Mouse (Mus musculus): ENCODE data around the gene Pigv.
A peak's percentile ranks its signal among the peaks of the same experiment; 100 is the strongest.
"Not testable (repeated sequence)": the region's sequence is repeated elsewhere in the genome, so short reads cannot be mapped to it uniquely, and the experiment has no call there.

The Pigv gene

DNA sequence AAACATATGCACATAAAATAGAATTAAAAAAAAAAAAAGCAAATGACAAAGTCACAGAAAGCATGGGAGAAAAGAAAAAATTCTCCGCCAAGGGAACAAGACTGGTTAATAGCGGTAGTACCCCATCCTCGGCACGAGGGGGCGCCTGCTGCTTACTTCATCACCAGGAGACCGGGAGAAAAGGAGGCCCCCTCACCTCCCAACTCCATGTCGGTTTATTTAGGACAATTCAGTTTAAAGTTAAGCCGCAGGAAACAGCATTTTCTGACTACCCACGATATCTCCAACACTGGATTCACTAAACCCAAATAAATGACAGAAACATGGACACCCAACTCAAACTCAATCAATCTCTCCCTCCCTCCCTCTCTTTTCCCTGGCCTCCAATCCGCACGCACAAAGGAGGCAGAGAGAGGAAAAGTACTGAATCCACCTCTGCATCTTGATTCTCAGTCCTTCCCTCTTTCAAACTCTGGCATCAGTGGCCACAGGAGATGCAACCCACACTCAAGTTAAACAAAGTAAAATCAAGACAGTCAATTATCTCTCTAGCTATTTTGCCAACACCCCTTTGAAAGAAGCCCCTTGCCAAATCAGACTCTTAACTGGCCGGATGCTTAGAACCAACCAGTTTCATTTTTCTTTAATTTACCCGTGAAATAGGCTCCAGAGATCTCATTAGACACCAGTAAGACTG is 1.1 kb downstream of the Pigv start:
- peak; percentile 85 for DNase-seq

DNA sequence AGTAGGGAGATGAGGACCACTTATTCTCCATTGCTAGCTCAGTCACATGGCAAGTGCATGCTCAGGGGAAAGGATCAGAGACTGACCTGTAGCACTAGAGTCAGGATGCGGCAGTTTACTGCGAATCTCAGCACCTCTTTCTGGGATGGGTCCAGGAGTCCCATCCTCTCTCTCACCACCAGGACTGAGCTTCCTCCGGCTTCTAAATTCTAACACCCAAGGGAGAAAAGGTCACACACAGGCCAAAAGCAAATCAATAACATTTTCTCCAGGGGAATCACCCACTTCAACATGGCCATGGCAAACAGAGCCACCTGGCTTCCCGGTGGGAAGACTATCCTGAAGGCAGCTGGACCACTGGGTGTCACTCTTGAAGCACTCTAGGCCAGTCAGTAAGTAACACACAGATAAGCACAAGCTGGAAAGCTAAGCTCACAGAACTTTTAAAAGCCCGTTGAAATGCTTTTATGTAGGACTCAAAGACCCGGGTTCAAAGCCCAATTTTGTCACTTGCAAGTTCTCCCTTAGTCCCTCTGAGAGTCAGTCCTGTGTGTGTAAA is 2.7 kb downstream of the Pigv start:
- DNase-seq, result no peak

DNA sequence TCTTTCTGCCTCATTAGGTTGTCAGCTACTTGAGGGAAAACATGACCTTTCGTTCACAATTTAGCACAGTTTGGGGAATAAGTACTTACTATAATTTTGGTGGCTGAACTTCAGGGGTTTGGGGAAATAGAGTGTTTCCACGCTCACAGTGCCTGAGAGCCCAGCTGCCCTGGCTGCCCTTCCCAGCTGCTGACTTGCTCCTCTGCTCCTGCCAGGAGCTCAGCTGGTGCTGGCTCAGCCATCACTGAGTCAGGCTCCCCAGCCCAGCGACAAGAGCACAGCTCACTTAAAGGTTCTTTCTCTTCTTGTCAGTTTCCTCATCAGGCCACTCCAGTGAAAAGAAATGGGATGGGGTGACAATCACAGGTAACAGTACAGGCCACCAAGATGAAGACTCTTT is 3.9 kb downstream of the Pigv start:
- DNase-seq, result no peak

DNA sequence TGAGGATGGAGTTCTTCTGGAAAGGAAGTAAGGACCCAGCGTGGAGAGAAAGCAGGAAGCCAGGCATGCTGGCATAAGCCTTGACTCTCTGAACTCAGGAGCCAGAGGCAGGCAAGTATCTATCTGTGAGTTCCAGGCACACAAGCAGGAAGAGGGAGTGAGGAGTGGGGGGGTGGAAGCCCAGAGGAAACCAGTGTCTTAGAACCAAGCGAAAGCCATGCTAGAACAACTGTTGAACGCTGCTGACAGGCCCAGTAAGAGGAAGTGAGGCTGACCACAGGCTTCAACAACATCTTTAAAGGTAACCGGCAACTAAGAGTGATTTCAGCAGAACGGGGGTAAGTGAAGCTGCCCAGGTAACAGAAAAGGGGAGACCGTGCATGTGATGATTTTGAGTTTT is 6.2 kb downstream of the Pigv start:
- peak; percentile 21 for DNase-seq

DNA sequence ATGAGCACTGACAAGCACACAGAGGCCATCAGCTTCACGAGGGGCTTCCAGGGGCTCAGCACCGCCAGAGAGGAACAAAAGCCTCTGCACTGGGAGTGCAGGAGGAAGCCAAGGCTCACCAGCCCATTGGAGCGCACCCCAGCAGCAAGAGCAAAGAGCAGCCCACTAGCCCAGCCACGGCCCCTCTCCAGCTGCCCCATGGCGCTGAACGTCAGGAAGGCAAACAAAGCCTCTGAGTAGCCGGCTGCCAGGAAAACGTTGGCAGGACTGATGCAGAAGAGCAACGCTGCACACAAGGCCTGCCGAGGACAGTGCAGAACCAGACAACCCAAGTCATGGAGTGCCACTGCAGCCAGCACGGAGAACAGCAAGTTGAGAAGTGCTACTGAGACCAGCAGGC is 7.3 kb downstream of the Pigv start:
- no peak for DNase-seq

DNA sequence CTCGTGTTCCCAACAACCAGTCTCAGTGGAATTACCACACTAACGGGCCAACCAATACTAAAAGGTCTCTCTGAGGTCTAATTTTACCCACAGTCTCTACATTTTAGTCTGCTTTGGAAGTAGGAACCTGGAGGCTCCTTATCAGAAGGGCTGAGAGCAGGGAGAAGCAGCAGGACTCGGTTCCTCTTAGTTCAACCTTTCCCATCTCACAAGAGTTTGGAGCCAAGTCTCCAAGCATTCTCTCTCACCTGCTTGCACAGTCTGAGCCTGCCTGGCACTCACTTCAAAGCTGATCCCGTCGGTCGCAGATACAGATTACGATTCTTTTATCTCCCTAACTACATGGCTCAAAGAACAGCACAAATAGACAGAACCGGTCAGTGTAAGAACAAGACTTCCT is 9.5 kb downstream of the Pigv start:
- no peak for DNase-seq

DNA sequence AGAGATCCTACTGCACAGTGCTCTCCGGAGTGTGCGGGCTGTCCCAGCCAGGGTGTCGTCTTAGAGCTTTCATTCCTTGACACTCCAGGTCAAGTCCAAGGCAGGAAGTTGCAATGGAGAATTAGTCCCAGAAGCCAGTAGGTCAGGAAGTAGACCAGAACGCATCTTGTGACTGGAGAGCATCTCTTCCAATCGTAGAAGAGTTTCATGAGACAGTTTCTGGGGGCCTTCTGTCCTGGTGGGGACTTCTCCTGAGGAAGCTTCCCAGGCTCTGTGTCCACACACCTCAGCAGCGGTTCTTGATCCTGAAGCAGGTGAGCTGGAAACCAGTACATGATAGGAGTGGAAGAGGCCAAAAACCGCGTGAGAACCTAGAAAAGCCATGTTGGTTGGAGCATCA is 10.0 kb downstream of the Pigv start:
- no peak for DNase-seq

DNA sequence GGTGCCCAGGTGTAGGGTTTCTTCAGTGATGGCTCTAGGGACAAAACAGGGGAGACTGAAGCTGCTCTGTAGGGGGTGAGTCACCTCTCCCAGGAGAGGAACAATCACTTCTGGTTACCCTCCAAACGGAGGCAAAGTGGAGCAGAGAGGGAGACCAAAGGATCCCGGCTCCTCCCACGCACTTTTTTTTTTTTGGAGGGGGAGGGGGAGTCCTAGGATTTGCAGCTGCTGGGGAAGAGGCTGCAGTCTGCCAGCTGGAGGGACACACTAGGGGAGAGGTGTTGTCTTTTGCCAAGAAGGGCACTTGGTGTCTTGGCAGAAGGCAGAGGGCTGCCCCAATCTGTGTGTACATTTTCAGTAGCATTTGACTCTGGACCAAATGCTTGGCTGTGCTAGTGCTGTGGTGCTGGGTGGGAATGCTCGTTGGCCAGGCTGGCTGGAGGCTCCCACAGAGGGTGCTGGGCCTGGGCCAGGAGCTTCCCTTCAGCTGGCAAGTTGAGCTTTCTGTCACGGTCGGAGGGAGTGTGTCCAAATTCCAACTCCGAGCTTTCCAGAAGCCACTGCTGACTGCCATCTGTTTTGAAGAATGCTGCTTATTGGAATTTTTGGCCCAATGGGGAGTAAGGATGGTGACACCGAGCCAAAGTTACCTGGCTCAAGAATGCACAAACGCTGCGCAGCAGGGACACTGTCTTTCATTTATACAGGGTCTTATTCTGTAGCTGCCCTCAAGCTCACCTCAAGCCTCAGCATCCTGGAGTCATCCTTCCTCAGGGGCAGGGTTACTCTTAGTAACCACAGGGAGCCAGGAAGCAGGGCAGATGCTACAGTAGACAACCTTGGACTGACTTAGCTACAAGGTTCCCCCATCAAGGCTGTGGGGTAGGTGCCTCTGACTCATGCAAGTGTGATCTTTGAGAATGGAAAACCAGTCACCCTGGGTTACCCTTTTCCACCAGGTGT is 12.0 kb downstream of the Pigv start:
- no peak for DNase-seq

DNA sequence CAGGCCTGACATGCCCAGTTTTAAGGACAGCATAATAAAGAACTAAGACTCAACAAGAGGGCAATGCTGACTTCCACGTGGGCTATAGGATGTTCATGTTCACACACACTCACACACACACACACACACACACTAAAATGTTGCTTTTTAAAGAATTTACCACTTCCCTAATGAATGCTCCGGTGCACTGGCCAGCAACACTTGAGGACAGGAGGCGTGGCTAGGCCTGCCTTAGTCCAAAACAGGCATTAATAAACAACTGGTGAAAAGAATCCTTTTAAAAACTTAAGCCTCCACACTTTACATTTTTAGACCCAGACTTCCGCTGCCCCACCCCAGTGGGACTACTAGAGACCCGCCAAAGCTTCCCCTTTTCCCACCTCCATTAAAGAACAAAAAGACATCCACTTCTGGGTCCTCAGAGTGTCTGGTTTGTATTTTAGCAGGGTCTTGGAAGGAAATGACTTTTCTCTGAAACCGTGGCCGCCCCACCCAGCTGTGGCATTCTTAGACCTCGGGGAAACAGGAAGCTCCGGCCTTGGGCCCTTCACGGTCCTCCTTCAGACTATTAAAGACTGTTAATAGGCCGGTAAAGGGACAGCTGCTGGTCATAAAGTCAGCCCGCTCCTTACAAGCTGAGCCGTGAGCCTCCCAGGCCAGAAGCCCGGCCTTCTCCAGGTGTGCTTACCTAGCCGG is 12.8 kb downstream of the Pigv start:
- DNase-seq, result no peak

DNA sequence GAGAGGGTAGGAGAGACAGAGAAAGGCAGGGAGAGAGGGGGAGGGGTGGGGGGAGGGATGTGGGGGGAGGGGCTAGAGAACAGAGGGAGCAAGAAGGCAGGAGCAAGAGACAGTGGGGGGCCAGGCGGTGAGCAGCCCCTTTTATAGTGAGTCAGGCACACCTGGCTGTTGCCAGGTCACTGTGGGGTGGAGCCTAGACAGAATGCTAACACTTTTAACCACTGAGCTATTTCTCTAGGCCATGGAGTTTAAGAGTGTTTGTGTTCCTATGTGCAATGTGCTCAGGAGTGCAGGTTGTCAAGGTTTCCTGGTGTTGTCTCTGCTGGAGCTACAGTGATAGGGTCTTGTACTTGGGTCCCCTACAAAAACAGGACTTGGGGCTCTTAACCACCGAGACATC is 13.7 kb downstream of the Pigv start:
- DNase-seq, result no peak

DNA sequence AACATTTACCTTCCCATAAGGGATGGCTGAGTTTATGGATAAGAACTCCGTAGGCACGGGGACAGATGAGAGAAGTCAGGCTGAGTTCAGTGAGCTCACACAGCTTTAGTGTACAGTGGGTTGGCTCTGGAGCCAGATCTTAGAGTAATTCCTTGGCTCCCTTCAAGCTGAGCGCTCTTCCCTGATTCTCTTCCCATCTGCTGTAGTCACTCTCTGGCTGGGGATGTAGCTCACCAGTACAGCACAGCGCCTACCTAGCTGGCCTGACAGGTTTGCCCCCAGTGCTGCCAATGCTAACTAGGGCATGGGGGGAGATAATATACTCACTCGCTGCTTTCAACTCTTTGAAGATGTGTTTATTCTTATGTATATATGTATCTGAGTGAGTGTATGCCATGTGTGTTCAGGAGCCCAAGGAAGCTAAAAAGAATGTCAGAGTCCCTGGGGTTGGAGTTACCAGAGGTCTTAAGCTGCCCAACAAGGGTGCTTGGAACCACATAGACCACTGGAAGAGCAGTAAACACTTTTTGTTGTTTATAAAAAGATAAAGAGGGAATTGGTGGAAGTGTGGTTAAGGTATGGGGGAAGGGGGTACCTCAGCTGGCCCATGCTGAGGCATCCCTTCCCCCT is 14.5 kb downstream of the Pigv start:
- DNase-seq, result no peak

DNA sequence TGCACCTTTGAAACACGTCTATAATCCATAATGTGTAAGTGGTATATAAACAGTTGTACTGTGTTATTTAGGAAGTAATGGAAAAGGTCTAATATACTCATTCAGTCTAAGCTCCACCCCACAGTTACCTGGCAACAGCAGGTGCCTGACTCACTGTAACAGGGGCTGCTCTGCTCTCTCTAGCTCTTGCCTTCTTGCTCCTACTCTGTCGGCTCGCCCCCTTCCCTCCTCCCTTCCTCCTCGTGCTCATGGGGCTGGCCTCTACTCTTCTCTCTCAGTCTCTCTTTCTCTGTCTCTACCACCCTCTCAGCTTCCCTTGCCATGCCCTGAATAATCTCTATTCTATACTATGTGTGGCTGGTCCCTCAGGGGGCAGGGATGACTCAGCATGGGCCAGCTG is 15.4 kb downstream of the Pigv start:
- DNase-seq, result no peak

DNA sequence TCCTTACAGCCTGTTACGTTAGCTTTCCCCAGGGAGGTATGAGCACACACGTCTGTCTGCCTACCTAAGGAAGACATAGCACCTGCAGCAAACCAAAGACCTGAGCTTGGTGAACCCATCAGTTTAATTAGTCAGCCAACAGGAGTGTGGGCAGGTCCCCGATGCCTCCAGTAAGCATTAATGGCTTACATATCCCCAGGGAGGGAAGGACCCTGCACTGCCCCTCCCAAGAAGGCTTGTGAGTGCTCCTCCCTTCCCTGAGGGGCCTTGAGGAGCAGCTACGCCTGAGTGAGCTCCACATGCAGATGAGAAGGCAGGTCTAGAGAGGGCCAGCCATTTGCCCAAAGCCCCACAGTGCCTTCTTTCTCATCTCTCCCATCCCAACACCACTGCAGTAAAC is 16.2 kb downstream of the Pigv start:
- DNase-seq, result no peak

DNA sequence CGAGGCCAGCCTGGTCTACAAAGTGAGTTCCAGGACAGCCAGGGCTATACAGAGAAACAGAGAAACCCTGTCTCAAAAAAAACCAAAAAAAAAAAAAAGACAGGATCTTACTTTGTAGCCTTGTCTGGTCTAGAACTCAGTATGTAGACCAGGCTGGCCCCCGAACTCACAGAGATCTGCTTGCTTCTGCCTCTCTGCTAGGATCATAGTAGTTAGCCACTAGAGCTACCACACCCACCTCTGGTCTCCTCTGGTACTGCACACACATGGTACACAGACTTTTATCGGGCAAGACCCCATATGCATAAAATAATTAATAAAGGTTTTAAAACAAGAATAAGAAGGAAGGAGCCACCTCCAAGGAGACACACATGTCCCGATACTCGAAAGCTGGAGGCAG is 18.4 kb downstream of the Pigv start:
- not testable (repeated sequence) for DNase-seq

DNA sequence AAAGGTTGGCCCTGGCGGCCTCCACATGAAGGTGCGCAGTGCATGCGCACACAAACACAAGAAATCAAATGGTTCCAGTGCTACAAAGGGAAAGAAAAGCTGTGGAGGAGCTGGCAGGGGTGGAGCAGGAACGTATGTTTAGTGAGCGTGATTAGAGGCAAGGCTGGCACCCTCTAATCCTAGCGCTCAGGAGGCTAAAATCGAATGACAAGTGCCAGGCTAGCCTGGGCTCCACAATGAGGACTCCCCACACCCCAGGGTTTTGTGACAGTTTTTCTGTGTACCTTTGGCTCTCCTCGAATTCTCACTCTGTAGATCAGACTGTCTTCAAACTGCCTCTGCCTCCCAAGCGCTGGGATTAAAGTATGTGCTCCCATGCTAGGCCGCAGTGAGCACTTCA is 19.7 kb downstream of the Pigv start:
- DNase-seq, result no peak

DNA sequence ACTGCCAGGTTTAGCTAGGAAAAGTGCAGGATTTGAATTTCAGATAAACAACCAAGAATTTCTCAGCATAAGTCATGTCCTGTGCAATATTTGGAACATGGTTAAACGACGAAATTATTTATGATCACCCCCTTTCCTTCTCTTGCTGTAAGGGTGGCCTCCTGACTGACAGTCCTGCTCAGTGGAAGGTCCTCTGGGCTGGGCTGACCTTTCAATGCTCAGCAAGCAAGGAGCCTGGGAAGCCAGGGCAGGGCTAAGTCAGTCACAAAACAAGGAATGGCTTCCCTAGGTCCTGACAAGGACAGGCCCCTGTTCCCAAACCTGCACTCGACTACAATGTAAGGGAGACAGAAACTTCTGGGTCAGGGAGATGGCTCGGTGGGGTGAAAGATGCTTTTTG is 20.5 kb downstream of the Pigv start:
- no peak for DNase-seq

DNA sequence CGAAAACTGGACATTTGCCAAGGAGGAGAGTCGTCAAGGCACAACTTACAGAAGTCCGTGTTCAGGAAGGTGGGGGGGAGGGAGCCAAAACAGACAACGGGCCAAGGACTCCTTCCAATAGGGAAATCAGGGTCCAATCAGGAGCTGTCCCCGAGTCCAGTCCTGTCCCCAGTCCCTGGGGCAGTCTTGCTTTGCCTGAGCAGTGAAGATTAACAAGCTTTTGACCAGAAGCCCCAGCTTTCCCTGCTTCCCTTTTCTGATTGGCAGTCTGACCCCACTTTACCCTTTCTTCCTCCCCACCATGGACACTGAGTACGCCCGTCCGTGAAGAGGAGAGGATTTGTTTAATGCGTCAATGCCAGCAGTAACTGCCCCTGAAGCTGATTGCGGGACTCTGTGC is 21.0 kb downstream of the Pigv start:
- DNase-seq, result no peak

DNA sequence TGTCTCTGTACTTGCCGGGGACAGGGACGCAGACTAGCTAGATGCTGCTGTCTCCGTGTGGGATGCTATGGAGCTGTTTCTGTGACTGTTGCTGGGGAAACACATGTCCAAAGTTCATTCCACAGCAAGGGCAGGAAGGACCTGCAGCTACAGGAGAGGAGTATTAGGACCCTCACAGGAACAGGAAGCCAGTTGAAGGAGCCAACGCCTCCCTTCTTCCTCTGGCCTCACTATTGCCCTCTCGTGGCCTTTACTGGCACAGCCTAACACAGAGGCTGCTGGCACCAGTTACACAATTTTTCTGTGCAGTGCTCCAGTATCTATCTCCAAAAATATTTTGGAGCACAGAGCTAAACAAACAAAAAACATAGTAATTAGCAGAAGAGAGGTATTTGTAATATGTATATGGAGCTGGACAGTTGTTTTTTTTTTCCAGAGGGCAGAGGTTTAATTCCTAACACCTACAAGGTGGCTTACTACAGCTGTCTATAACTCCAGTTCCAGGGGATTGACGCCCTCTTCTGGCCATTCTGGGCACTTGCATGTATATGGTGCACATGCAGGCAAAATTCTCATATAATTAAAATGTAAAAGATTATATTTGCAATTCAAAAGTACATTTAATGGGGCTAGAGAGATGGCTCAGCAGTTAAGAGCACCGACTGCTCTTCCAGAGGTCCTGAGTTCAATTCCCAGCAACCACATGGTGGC is 22.3 kb downstream of the Pigv start, which contains the start of gene Zdhhc18:
Gene Zdhhc18 (minus strand): TSS at position 166 of the 711 bp plus-strand sequence.
- peak; percentile 93 for DNase-seq

DNA sequence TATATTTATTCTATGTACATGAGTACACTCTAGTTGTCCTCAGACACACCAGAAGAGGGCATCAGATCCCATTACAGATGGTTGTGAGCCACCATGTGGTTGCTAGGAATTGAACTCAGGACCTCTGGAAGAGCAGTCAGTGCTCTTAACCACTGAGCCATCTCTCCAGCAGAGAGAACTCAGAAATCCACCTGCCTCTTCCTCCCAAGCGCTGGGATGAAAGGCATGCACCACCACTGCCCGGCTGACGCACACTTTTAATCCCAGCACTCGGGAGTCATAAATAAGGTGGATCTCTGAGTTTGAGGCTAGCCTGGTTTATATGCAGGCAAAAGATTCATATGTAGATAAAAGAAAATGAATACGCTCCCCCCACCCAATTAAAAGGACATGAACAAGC is 23.0 kb downstream of the Pigv start:
- DNase-seq, result not testable (repeated sequence)

DNA sequence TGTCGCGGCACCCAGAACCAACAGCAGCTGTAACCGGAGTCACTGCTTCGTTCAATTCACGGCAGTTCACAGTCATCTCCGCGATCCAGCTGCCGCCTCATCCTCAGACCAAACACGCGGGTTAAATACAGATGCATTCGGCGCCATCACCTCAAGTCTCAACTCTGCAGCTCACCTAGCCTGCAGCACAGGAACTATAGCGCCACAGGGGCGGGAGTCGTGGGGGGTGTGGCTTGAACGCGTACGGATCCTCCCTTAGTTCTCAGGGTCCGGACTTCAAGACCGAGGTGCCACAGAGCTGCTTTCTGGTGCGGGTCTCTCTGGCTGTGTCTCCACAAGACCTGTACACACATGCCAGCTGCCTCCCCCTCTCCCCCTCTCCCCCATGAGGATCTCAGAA is 26.8 kb downstream of the Pigv start:
- no peak for DNase-seq

DNA sequence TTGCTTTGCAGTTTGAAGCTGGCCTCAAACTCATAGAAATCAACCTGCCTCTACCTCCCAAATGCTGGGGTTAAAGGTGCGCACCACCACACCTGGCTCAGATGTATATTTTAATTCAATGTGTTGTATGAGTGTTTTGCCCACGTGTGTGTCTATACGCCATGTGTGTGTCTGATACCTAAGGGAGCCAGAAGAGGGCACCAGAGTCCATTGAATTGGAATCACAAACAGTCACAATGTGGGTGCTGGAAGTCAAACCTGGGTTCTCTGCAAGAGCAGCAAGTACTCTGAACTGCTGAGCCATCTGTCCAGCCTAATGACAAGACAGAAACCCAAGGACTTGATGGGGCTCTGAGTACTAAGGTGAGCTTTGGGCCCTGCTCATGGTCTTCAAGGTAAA is 27.3 kb downstream of the Pigv start:
- DNase-seq, result no peak

DNA sequence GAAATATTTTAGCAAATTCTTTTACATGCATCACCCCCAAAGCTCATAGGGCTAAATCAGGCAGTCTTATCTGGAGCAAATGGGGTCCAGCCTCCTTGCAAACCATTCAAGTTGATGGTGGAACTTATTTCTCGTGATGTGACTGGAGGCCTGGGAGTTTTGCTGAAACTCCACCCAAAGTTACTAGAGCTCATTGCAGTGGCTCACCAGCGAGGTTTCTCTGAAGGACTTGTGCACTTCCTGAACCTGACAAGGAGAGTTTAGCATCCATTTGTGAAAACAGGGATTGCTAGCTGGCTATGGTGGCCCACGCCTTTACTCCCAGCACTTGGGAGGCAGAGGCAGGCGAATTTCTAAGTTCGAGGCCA is 38.4 kb downstream of the Pigv start:
- DNase-seq, result no peak
